Mouse (Mus musculus) spleen, postnatal 14 days (tissue): ENCODE data around the gene Tbk1.
A peak's percentile ranks its signal among the peaks of the same experiment; 100 is the strongest.

Experiments used
- DNase-seq, 2 experiments: peaks; one replicate each; pipeline ENCODE4 v3.0.0; 2021 to 2022; ENCODE audit warnings: low spot score in 2 of 2

Gene Tbk1

GRCm38 (mm10) chr10:121586675-121587370, at the start of gene Tbk1:
Tbk1 (minus strand) TSS chr10:121586787.
- peak; percentile 83 to 90 for DNase-seq

DNA sequence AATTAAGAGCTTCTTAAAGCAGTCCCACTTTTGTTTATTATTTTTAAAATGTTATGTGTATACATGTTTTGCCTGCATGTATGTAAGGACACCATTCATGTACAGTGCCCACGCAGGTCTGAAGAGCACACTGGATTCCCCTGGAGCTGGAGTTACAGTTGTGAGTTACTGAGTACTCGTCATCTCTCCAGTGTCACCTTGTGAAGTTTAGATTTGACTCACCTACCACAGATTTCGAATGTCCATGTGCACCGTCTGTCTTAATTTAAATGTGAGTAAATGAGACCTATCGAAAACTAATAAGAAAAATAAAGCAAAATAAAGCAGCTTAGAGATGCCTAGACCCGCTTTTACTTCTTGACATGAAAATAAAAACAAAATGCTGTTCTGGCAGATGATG, 49.7 kb upstream of the Tbk1 start:
- no peak for DNase-seq

GRCm38 (mm10) chr10:121634159-121634558, 47.6 kb upstream of the Tbk1 start:
- DNase-seq = no peak

GRCm38 (mm10) chr10:121628561-121629040, 42.0 kb upstream of the Tbk1 start:
- no peak for DNase-seq

DNA sequence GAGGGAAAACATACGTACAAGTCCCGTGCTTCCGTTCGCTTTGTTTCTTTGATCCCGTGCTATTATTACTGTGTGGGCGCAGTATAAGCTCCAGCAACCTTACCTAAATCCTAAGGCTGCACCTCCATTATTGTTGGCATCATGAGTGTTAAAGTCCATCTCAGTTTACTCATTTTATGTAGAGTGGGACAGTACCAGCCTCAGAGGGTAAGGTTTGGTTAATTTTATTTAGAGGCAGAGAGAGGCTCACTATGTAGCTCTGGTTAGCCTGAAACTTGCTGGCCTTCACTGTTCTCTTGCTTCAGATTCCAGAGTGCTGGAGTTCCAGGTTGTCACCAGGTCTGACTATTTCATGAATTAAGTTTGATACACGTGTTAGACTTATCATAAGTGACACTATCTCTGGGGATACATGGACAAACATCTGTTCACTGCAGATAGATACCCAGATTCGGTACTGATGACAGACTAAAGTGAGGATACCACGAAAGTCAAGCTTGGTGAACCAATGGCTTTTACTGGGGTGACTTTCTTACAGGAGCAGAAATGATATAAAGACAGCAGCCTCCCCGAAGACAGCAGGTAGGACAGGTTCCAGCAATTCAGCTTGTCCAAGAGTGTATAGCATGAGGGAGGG, 40.7 kb upstream of the Tbk1 start:
- no peak for DNase-seq

DNA sequence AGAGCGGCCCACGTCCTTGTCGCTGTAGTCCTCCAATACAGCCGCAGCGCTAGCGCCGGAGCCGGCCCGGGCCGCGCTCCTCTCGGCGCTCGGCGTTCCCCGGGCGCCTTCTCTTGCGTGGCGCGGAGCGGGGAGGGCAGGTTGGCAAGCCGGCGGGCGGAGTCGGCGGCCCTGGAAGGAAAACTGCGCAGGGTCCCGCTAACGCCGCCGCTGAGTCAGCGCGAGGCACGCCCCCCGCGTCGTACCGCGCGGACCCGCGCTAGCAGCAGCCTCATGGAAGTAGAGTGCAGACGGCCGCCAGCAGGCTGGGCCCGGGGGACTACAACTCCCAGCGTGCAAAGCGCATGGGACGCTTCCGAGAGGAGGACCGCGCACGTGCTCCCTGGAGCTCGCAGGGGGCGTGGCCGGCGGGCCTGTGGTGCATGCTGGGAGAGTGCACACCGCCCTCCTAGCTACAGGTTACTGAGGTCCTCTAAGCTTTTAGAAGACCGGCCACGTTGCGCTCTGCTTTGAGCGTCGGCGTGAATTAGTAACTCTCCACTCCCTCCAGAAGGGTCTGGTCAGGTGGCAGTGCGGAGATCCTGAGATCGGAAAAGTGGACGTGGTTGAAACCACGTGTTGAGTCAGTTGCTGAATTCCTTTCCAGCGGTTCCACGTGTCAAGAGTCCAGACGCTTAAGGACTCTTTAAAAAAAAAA, 39.7 kb upstream of the Tbk1 start, which contains the start of gene Xpot:
Xpot (minus strand) TSS at position 147 of the 697 bp plus-strand sequence.
- DNase-seq = peak; percentile 94 to 98

- peak in 1 of 2 experiments; percentile 45 for DNase-seq
Measured at GRCm38 (mm10) chr10:121625407-121626185, 39.0 kb upstream of the Tbk1 start.

DNA sequence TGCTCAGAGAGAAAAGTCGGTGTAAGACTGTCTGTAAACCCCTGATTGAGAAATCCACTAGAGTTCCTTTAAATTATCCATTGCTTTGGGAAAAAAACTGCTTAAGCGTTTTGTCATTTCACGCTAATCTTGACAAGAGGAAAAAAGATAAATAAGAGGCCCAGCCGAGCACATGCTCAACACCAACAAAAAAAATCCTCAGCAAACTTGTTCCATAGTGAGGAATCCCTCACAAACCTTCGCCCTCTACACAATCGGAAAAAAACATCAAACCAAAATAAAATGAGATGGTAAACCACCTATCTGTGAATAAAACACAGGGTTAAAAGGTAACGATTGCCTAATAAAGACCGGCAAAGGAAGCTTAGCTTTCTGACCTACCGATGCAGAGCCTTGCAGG, 38.4 kb upstream of the Tbk1 start:
- DNase-seq = no peak

DNA sequence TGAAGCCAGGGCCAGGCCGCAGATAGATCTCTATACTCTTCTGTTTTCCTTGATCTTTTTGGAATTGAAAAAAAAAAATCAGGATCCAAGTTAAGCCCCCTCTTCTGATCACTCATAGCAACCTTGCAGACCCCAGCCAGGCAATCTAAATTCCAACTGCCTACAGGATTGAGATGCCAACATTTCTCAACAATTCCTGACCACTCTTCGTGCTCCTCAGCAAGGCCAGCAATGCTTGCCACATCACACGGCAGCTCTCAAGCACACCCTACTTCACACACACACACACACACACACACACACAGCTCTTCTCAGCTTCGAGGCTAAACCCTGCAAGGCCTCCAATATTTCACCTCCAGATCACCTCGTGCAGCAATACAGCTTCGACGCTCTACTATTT, 37.1 kb upstream of the Tbk1 start:
- no peak for DNase-seq

DNA sequence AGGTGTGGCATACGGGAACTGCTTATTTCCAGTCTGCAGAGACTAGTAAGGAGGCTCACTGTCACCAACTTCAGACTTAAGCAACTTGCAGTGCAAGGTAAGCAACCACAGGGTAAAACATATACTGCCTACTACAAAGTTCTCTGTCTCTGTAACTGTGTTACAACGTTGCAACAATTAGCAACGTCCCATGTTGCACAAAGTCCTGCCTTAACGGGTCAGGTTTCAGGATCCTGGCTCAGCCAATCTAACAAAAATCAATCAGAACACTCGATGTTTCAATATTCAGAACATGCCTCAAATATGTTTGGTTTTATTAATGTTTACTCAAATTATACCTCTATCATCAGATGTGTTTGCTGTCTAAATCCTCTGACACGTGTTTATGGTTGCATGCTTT, 35.8 kb upstream of the Tbk1 start:
- DNase-seq = no peak

GRCm38 (mm10) chr10:121615935-121616334, 29.3 kb upstream of the Tbk1 start:
- no peak for DNase-seq

DNA sequence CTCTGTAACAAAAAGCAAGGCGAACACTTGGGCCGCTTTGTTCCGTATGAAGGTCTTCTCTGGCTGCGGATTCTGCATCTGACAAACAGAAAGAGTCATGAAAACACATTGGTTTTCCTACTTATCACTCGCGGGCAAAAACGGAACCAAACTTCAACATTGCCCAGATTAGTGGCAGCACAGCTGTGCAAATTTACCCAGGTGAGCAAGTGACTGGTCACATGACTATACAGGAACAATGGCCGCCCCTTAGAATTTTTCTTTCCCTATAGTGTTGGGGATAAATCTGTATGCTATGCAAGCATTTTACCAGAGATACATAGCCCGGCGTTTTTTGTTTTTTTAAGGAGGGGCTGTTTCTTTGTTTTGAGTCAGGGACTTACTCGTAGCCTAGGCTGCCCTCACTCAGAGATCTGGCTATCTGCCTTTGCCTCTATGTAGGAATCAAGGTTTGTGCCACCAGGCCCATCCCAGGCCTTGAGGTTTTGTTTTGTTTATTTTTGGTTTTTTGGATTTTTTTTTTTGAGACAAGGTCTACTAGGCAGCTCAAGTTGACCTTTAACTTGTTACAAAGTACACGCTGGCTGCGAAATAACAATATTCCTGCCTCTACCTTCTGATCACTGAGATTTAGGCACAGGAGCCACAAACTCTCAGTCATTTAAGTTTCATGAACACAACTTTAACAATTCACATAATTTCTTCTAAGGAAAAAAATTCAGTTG, 28.7 kb upstream of the Tbk1 start:
- no peak for DNase-seq

GRCm38 (mm10) chr10:121613570-121613969, 27.0 kb upstream of the Tbk1 start:
- no peak for DNase-seq

GRCm38 (mm10) chr10:121612448-121612847, 25.9 kb upstream of the Tbk1 start:
- DNase-seq = no peak

GRCm38 (mm10) chr10:121611587-121611986, 25.0 kb upstream of the Tbk1 start:
- DNase-seq = no peak

GRCm38 (mm10) chr10:121608177-121608576, 21.6 kb upstream of the Tbk1 start:
- DNase-seq = no peak

DNA sequence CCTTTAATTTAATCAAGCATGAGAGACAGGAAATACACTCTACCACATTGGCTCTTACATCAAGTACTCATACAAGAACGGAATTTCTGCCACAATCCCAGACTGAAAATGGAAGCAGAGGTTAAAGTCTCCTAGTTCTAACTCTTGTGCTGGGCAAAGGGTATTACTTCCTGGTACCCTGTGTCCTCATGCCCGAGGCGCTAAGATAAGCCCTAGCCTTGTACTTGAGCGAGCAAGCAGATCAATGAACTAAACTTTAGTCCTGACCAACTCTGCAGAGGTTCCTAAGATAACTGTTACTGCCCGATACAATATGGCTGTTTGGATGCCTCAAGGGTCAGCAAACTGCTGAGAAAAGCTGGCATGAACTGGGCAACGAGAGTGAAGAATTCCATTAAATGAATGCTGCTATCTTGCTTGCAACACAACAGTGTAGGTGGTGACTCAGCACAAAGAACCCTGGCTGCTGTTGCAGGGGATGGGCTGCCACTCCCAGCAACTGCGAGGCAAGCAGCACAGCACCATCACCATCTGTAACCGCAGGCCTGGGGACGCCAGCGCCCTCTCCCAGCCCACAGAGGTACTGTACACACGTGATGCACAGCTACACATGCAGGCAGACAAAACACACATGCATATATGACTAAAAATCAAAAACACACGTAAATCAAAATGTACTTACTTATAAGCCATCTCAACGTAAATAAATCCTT, 18.2 kb upstream of the Tbk1 start:
- DNase-seq = no peak

DNA sequence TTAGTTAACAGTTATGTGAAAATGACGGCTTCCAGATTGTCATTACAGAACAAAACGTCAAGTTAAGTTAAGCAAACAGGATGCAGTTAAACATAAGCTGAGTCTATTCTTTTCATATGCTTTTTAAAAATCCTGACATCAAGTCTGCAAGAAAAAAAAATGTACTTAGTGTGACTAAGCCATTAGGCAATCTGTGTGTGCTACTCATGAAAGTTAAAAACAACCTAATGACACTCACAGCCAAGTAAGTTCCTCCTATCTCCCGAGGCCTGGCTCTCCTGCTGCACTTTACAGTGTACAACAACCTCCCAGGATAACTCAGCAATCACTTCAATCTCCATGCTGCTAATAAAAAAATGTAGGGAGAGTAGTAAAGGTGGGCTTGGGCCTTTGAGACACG, 17.0 kb upstream of the Tbk1 start:
- no peak for DNase-seq

GRCm38 (mm10) chr10:121601272-121601671, 14.7 kb upstream of the Tbk1 start:
- no peak for DNase-seq

DNA sequence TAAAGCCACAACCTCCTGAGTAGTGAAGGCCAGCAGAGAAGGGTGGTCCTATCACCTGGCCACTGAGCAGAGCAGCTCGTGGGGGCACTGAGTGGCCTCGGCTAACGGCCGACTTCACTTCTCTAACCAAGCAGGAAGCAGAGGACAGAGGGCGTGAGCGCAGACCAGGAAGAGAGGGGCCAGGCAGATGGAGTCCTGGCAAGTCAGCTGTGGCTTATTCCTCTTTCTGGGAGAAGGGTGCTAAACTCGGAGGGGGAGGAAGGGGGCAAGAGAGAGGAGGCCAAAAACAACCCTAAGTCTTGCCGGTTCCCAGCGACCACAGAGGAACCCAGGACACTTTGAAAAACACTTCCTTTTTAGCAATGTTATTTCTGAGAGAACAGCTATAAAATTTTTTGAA, 10.0 kb upstream of the Tbk1 start:
- DNase-seq = no peak

- no peak for DNase-seq
Measured at GRCm38 (mm10) chr10:121591106-121591505, 4.5 kb upstream of the Tbk1 start.
